Mouse (Mus musculus): ENCODE measurements at regions not wholly inside any gene's neighbourhood (a gene's known extent, or its start where the extent isn't known, plus 50 kb on each side); places are given as distances from the start of the nearest gene placed in this dataset.
"Not testable (repeated sequence)": the region's sequence is repeated elsewhere in the genome, so short reads cannot be mapped to it uniquely, and the experiment has no call there.

DNA sequence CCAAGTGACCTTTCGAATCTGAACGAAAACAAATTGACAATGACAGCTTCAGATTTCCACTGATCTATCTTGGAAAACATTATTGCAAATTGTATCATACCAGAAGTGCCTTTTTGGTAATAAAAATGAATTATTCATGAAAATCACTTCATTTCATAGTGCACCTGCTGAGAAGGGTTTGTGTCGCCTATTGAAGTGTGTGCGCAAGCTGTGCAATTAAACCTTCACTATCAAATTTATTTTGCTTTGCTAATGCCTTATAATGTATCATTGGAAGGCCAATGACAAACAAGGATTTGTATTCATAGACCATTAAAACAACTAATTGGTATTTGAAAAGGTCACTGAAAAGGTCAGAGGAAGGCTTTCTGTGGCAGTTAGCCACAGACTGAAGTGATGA is 224.8 kb upstream of the Zfp960 start:
- no peaks in the 10 kb centered on the region for H3K4me1 ChIP-seq (replicated peaks; ENCODE audit: control insufficient read depth, insufficient read depth, low read length)
- H3K4me2 ChIP-seq (ENCODE audit: low read length) = no peak overlapping the region
- no peak overlapping the region for H3K27ac ChIP-seq (ENCODE audit: low read length)
- H3K9ac ChIP-seq (replicated peaks; ENCODE audit: low read depth, low read length) = no peak overlapping the region
- no peak for ATAC-seq
- H3K27me3 ChIP-seq (replicated peaks; ENCODE audit: control insufficient read depth, insufficient read depth, low read length) = no peaks in the 10 kb centered on the region
- H3K36me3 ChIP-seq (ENCODE audit: control insufficient read depth, insufficient read depth) = no peaks in the 10 kb centered on the region
- WGBS = 61% methylated on average over 4 of the region's 4 CpGs
- H3K9me3 ChIP-seq (ENCODE audit: control insufficient read depth, low read length) = no peaks in the 10 kb centered on the region
- no peak overlapping the region for H3K4me3 ChIP-seq (replicated peaks; ENCODE audit: low read length)

DNA sequence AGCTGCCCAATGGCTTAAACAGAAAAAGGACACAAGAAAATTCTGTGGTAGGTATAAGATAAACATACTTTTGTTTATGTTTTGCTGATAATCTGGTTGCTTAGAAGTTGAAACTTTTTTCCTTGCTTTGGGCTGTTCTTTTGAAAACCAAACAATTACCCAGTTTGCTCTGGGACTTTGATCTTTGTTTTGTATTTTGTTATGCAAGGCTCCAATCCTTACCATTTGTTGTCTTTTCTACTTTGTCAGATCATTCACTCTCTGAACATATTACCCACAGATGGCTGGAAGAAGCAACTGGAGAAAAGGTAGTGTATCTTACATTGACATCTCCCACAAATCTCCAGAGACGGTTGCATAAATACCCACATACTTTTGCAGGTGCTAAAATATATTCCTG is 203.1 kb upstream of the Zfp960 start:
- Histone ChIP-seq H3K9ac (replicated peaks; ENCODE audit: low read depth, low read length) (no peak overlapping the region), H3K36me3 (ENCODE audit: control insufficient read depth, insufficient read depth) (no peaks in the 10 kb centered on the region), H3K27me3 (replicated peaks; ENCODE audit: control insufficient read depth, insufficient read depth, low read length) (no peaks in the 10 kb centered on the region), H3K4me2 (ENCODE audit: low read length) (no peak overlapping the region), H3K27ac (ENCODE audit: low read length) (no peak overlapping the region), H3K4me1 (replicated peaks; ENCODE audit: control insufficient read depth, insufficient read depth, low read length) (no peaks in the 10 kb centered on the region), H3K9me3 (ENCODE audit: control insufficient read depth, low read length) (no peaks in the 10 kb centered on the region), H3K4me3 (replicated peaks; ENCODE audit: low read length) (no peak overlapping the region)
- 79% methylated on average over 1 of the region's 1 CpGs for WGBS
- no peak for ATAC-seq

DNA sequence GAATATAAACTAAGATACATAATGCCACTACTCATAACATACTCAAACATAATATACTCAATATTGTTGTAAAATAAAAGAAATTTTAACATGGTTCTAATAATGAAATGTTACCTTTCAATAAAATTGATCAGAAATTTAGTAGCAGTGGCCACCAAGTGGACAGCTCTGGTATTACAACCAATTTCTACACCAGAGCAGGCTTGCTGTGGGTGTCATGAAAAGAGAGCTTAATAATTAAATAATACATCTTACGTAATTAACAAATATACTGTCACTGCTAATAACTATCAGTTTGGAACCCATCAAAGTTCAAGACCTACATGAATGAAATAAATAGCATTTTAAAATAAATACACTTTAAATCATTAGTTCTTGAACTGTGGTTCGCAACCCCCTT is 163.1 kb upstream of the Zfp960 start:
- WGBS = 62% methylated on average over 2 of the region's 2 CpGs
- no peak overlapping the region for H3K9ac ChIP-seq (replicated peaks; ENCODE audit: low read depth, low read length)
- no peaks in the 10 kb centered on the region for H3K9me3 ChIP-seq (ENCODE audit: control insufficient read depth, low read length)
- H3K36me3 ChIP-seq (ENCODE audit: control insufficient read depth, insufficient read depth) = no peaks in the 10 kb centered on the region
- no peaks in the 10 kb centered on the region for H3K27me3 ChIP-seq (replicated peaks; ENCODE audit: control insufficient read depth, insufficient read depth, low read length)
- no peak overlapping the region for H3K4me3 ChIP-seq (replicated peaks; ENCODE audit: low read length)
- no peak for ATAC-seq
- H3K27ac ChIP-seq (ENCODE audit: low read length) = no peak overlapping the region
- H3K4me2 ChIP-seq (ENCODE audit: low read length) = no peak overlapping the region
- H3K4me1 ChIP-seq (replicated peaks; ENCODE audit: control insufficient read depth, insufficient read depth, low read length) = no peaks in the 10 kb centered on the region

DNA sequence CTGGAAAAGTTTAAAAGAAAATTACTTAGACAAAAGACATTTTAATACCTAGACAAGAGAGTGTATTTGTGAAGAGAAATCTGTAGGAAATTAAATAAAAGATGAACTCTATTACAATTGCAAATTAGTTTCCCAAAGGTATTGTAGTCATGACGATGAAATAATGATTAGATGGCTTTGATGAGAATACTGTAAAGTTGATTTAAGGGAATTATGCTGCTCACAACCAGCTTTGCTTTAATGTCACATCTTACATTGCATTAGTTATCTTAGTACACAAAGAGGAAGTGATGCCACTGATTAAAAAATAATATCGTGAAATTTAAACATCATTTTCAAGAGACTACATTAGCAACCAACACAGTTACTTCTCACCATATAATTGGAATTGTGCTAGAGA is 145.7 kb upstream of the Zfp960 start:
- no peak overlapping the region for H3K27ac ChIP-seq (ENCODE audit: low read length)
- H3K9ac ChIP-seq (replicated peaks; ENCODE audit: low read depth, low read length) = no peak overlapping the region
- 67% methylated on average over 2 of the region's 2 CpGs for WGBS
- ATAC-seq = peak; percentile 52; the same call in 1 of the 2 replicates
- H3K27me3 ChIP-seq (replicated peaks; ENCODE audit: control insufficient read depth, insufficient read depth, low read length) = no peaks in the 10 kb centered on the region
- H3K4me1 ChIP-seq (replicated peaks; ENCODE audit: control insufficient read depth, insufficient read depth, low read length) = no peaks in the 10 kb centered on the region
- no peaks in the 10 kb centered on the region for H3K9me3 ChIP-seq (ENCODE audit: control insufficient read depth, low read length)
- no peaks in the 10 kb centered on the region for H3K36me3 ChIP-seq (ENCODE audit: control insufficient read depth, insufficient read depth)
- H3K4me2 ChIP-seq (ENCODE audit: low read length) = no peak overlapping the region
- H3K4me3 ChIP-seq (replicated peaks; ENCODE audit: low read length) = no peak overlapping the region

DNA sequence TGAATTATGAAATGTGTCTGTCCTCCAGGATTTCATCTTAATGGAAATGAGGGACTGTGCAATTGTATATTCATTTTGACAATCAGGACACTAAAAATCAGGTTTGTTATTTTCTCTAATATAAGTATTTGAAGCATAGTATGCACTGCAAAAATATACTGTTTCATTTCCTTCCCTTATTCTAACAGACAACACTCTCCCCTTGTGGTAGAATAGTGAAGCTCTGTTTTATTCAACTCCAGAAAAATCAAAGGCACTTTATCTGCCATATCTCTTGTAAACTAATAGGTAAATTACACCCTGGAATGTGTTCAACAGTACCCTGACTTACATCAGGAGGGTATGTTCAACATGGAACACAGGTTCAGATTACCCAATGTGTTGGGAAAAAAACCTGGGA is 137.7 kb upstream of the Zfp960 start:
- H3K27me3 ChIP-seq (replicated peaks; ENCODE audit: control insufficient read depth, insufficient read depth, low read length) = no peaks in the 10 kb centered on the region
- no peak overlapping the region for H3K27ac ChIP-seq (ENCODE audit: low read length)
- no peaks in the 10 kb centered on the region for H3K9me3 ChIP-seq (ENCODE audit: control insufficient read depth, low read length)
- H3K9ac ChIP-seq (replicated peaks; ENCODE audit: low read depth, low read length) = no peak overlapping the region
- no peaks in the 10 kb centered on the region for H3K4me1 ChIP-seq (replicated peaks; ENCODE audit: control insufficient read depth, insufficient read depth, low read length)
- no peak overlapping the region for H3K4me3 ChIP-seq (replicated peaks; ENCODE audit: low read length)
- no peak overlapping the region for H3K4me2 ChIP-seq (ENCODE audit: low read length)
- no peak for ATAC-seq
- H3K36me3 ChIP-seq (ENCODE audit: control insufficient read depth, insufficient read depth) = no peaks in the 10 kb centered on the region

DNA sequence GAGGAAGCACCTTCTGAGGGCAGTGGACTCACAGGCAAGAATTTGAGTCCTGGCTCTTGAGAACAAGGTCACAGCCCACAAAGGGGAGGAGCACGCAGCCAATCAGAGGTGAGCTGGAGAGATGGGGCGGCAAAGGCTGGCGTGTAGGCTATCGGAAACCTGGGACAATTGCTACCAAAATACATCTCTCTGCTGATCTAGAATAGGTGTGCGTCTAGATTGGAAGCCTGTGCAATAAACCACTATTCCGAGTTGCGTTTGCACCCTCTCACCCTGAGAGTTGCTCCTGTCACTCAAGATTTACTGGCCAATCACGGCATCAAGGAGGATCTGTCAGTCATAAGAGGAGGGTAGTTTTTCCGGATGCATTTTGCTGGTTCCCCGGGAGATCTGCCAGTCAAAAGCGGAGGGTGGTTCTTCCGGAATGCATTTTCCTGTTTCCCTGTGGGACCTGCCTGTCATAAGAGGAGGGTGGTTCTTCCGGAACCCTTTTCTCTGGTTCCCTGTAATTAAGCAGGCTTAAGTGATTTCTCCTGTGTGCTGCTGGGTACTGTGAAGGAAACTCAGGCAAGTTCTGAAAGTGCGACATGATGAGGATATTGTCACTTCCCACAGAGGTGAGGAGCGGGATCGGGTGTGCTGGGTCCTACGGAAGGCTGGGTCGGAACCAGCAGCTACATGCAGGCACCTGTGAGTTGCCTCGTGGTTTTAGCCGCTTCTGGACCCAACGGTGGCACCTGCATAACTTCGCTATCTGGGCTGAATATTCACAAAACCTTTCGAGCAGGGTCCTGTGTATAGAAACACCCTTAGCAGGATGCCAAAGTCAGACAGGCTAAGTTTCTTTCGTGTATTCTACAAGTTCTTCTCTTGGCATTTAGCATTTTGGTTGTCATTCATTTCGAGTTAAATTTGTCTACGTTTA is 112.6 kb upstream of the Zfp960 start:
- peak overlapping the region; percentile 53 for H3K9ac ChIP-seq (replicated peaks; ENCODE audit: low read depth, low read length)
- H3K4me3 ChIP-seq (replicated peaks; ENCODE audit: low read length) = peak overlapping the region; percentile 54
- H3K9me3 ChIP-seq (ENCODE audit: control insufficient read depth, low read length); H3K36me3 ChIP-seq (ENCODE audit: control insufficient read depth, insufficient read depth); H3K4me1 ChIP-seq (replicated peaks; ENCODE audit: control insufficient read depth, insufficient read depth, low read length); H3K27me3 ChIP-seq (replicated peaks; ENCODE audit: control insufficient read depth, insufficient read depth, low read length): not testable (repeated sequence)
- ATAC-seq = peak; percentile 100
- peak overlapping the region; percentile 34 for H3K4me2 ChIP-seq (ENCODE audit: low read length)
- peak overlapping the region; percentile 80 for H3K27ac ChIP-seq (ENCODE audit: low read length)
- 2% methylated on average over 22 of the region's 26 CpGs for WGBS

DNA sequence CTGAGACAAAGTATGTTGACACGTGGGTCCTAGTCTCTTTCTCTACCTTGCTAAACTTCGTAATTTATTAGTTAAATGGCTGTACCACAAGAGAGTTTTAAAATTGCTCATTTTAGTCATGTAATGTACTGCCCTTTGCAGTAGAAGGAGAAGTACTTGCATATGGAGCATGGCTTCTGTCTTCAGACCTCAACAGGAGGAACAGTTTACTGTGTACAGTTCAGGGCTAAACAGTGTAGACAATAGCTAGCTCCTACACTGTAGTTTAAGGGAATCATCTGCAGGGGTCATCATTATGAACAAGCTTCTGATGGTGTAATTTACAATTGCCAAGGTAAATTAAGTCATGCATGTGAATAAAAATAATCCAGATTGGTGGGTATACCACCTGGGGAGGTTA is 111.8 kb upstream of the Zfp960 start:
- H3K27me3 ChIP-seq (replicated peaks; ENCODE audit: control insufficient read depth, insufficient read depth, low read length); H3K9me3 ChIP-seq (ENCODE audit: control insufficient read depth, low read length); H3K9ac ChIP-seq (replicated peaks; ENCODE audit: low read depth, low read length); H3K27ac ChIP-seq (ENCODE audit: low read length); ATAC-seq; H3K4me1 ChIP-seq (replicated peaks; ENCODE audit: control insufficient read depth, insufficient read depth, low read length); H3K36me3 ChIP-seq (ENCODE audit: control insufficient read depth, insufficient read depth): not testable (repeated sequence)
- 30% methylated on average over 2 of the region's 2 CpGs for WGBS
- peak overlapping the region; percentile 16; the same call in 1 of the 2 replicates for H3K4me3 ChIP-seq (replicated peaks; ENCODE audit: low read length)
- peak overlapping the region; percentile 46 for H3K4me2 ChIP-seq (ENCODE audit: low read length)

DNA sequence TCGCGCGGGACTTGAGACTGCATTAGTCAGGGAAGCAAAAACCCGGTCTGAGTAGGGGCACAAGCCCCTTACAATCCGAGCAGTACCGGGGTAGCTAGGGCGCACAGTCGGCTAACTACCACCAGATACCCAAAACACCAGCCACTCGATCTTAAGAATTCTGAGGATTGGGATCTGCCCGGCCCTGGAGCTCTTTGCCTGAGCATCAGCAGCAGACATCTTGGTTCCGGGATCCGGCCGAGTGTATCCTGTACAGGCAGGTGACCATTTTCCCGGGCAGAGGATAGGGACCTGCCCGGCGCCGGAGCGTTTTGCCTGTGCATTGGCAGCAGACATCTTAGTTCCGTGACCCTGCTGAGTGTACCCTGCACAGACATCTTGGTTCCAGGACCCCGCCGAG is 66.7 kb upstream of the Zfp960 start:
- H3K27me3 ChIP-seq (replicated peaks; ENCODE audit: control insufficient read depth, insufficient read depth, low read length); H3K9me3 ChIP-seq (ENCODE audit: control insufficient read depth, low read length); H3K4me2 ChIP-seq (ENCODE audit: low read length); H3K36me3 ChIP-seq (ENCODE audit: control insufficient read depth, insufficient read depth); H3K9ac ChIP-seq (replicated peaks; ENCODE audit: low read depth, low read length); H3K4me3 ChIP-seq (replicated peaks; ENCODE audit: low read length); ATAC-seq; H3K4me1 ChIP-seq (replicated peaks; ENCODE audit: control insufficient read depth, insufficient read depth, low read length); H3K27ac ChIP-seq (ENCODE audit: low read length): not testable (repeated sequence)
- 89% methylated on average over 21 of the region's 21 CpGs for WGBS

DNA sequence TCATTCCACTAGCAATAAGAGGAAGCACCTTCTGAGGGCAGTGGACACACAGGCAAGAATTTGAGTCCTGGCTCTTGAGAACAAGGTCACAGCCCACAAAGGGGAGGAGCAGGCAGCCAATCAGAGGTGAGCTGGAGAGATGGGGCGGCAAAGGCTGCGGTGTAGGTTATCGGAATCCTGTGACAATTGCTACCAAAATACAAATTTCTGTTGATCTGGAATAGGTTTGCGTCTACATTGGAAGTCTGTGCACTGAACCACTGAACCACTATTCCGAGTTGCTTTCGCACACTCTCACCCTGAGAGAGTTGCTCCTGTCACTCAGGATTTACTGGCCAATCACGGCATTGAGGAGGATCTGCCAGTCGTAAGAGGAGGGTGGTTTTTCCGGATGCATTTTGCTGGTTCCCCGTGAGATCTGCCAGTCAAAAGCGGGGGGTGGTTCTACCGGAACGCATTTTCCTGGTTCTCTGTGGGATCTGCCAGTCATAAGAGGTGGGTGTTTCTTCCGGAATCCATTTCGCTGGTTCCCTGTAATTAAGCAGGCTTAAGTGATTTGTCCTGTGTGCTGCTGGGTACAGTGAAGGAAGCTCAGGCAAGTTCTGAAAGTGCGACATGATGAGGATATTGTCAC is 59.2 kb upstream of the Zfp960 start:
- H3K9ac ChIP-seq (replicated peaks; ENCODE audit: low read depth, low read length) = peak overlapping the region; percentile 48
- H3K4me2 ChIP-seq (ENCODE audit: low read length) = peak overlapping the region; percentile 51
- ATAC-seq = peak; percentile 100
- H3K4me3 ChIP-seq (replicated peaks; ENCODE audit: low read length) = peak overlapping the region; percentile 43
- not testable (repeated sequence) for H3K9me3 ChIP-seq (ENCODE audit: control insufficient read depth, low read length); H3K36me3 ChIP-seq (ENCODE audit: control insufficient read depth, insufficient read depth); H3K4me1 ChIP-seq (replicated peaks; ENCODE audit: control insufficient read depth, insufficient read depth, low read length); H3K27me3 ChIP-seq (replicated peaks; ENCODE audit: control insufficient read depth, insufficient read depth, low read length)
- WGBS = 2% methylated on average over 16 of the region's 16 CpGs
- H3K27ac ChIP-seq (ENCODE audit: low read length) = peak overlapping the region; percentile 36; the same call in 1 of the 2 replicates
